Mouse (Mus musculus): ENCODE results near the gene Ap2s1.

The Ap2s1 gene

DNA sequence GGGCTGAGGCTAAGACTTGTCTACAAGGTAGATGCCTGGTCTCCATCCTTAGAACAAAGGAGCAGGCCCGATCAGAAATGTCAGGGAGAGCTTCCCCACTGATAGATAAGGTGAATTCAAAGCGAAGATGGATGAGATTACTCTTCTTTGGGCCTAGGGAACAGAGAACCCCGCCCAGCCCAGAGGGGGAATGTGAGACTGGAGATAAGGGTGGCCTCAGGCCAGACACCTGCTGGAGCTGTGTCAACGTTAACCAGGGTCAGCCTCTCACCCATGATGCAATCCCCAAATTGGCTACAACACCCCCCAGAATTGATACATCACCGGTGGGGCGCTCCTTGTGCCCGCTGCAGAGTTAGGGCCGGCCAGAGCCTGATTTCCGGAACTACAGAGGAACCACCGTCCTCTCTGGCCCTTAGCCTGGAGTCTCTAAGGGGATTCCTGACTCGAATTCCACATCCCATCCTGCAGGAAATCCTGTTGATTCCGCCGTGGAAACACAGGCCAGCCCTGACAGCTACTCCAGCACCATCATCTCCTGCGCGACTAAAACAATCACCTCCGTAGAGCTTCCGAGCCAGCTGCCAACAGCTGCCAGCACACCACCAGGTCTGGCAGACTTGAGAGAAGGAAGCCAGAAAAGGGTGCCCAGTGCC lies 17.3 kb downstream of the Ap2s1 start:
- no peak for DNase-seq

DNA sequence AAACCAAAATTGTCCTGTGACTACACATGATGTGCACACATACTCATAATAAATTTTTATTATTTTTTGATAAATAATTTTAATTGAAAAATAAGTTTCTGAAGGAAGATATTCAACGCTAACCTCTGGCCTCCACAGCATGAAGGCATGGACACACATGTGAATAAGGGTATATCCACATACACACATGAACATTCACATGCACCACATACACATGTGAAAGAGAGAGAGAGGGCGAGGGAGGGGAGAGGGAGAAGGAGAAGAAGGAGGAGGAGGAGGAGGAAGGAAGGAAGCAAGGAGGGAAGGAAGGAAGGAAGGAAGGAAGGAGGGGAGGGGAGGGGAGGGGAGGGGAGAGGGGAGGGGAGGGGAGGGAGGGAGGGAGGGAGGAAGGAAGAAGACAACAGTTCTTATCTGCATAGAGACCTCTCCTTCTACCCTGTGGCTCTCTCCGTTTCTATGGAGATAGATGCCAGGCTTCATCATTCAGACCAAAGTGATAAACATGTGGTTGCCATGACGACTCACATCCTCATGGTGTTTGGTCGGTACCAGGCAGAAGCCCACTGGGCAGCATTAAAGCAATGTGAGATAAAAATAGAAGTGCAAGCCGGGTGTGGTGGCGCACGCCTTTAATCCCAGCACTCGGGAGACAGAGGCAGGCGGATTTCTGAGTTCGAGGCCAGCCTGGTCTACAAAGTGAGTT lies 20.8 kb downstream of the Ap2s1 start:
- DNase-seq, result no peak

DNA sequence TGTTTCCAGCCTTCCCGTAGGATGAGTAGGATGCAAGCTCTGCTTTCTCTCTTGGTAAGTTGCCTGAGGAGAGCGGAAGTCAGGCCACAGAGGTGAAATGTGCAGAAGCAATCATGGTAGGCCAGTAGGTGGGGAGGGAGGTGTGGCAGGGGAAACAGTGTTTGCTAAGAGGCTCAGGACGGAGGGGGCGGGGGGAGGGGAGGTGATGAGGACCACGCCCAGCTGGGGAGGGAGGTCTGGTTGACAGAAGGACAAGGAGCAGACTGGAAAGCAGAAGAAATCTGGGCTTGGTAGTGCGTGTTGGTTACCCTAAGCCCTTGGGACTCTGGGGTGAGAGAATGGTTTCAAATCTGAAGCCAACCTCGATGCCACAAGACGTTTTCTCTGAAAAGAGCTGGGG lies 22.1 kb downstream of the Ap2s1 start:
- DNase-seq, result no peak

DNA sequence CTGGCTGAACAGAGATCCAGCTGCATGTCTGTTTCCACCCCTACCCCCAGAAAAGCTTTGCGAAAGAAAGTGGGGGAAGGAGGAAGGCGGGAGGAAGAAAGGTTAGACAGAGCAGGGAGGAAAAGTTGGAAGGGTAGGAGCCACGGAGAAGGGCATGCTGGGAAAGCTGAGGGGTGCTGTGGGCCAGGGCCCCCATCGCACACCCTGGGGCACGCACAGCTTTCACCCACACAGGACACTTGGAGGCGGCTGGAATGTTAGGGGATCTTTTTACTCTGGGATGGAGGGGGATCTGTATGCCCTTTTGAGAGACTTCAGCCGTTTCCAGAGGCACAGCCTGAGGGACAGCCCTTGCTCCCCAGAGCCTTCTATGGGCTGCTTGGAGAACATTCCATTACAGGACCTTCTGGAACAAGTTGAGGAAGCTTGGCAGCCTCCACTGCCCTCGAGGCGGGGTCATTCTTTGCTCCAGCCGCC lies 22.8 kb downstream of the Ap2s1 start:
- no peak for DNase-seq

DNA sequence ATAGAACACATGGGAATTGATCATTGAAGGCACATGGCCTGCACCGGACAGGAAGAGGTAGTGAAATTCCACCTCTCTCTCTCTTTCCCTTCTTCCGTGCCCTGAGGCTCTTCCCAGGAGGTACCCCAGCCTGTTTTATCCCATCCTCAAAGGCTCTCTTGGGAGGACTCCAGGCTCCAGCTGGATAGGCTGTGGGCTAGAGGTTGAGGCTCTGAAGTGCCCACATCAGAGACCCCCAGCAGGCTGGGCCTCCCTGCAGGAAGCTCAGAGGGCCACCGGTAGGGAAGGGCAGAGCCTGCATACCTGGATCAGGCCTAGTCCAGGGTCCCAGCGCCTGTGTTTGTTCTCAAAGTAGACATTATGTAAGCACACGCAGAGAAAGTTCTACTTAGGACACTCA lies 23.4 kb downstream of the Ap2s1 start:
- DNase-seq, result no peak

DNA sequence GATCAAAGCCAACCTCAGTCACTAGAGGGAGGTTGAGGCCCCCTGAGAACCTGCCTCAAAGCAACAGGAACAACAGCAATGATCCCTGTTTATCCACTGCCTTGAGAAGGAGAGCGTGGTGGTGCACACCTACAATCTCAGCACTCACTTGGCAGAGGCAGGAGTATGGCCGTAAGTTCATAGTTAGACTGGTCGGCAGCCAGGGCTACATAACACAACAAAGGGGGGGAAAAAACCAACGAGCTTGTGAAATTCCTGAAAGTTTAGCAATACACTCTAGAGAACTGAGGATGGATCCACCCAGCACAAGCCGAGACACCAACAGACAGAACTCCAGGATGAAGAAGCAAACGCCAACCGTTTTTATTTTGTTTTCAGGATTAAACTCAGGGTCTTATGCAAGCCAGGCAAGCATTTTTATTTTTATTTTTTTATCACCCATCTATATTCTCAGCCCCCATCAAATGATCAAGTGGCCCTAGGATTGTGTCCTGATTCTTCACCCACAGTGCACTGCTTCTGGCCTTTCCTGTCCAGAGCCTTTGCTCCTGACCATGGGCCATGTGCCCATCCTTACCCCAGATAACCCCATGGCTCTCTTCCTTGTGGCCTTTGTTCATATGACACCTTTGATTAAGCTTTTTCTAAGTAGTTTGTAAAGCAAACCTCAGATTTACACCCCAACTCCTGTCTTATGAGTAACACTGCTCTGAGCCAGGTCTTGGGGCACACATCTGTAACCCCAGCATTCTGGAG lies 25.4 kb downstream of the Ap2s1 start:
- no peak for DNase-seq

- DNase-seq, result no peak
Observed at GRCm38 (mm10) chr7:16766443-16766842, 28.2 kb downstream of the Ap2s1 start.

DNA sequence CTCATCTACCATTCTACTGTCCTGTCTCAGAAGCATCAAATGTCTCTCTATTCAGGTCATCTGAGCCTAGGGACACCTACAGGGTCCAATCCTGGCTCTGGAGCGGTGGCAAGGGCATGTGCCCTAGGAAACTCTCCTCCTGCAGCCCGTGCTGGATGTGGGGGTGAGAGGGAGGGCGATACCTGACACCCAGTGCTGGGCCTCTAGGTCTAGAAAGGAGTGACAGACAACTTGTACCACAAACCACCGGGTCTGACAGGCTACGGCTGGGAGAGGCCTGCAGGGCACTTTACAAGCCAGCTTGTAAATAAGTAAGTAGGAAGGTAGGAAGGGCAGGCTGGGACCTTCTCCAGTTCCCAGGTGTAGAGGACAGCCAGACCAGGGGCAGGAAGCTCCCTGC lies 37.7 kb downstream of the Ap2s1 start:
- DNase-seq, result no peak

GRCm38 (mm10) chr7:16780076-16780475 lies 41.9 kb downstream of the Ap2s1 start:
- no peak for DNase-seq

DNA sequence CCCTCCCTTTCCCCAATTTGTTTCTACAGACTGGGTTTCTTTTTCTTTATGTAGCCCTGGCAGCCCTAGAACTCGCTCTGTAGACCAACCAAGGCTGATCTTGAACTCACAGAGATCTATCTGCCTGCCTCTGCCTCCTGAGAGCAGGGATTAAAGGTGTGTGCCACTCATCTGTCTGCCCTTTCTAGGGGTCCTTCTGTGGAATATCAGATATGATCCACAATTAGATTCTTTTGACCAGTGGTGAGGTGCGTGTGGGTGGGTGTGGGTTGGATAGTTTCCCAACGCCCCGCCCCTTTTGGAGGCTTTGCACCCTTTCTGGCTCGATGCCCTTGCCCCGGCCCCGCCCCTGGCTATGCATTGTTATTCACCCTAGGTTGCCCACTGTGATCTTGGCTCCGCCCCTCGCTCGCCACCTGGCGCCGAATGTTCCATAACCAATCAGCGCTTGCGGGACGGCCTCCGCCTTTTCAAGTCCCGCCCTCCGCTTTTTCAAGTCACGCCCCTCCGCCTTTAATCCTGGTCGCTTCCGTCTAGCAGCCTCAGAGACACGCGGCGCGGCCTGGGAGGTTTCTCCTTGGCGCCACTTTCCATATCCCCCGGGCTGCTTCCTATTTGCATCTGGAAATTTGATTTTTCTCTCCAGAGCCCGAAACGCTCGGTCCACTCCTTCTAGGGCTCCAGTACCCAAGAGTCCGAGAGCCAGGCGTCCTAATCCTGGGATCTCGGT lies 42.8 kb downstream of the Ap2s1 start, which contains the start of gene Slc1a5:
TSS of gene Slc1a5 (plus strand) at position 516 of the 730 bp plus-strand sequence.
- DNase-seq, result peak; percentile 86

- DNase-seq, result no peak
Observed at GRCm38 (mm10) chr7:16781555-16781815, 43.3 kb downstream of the Ap2s1 start.

DNA sequence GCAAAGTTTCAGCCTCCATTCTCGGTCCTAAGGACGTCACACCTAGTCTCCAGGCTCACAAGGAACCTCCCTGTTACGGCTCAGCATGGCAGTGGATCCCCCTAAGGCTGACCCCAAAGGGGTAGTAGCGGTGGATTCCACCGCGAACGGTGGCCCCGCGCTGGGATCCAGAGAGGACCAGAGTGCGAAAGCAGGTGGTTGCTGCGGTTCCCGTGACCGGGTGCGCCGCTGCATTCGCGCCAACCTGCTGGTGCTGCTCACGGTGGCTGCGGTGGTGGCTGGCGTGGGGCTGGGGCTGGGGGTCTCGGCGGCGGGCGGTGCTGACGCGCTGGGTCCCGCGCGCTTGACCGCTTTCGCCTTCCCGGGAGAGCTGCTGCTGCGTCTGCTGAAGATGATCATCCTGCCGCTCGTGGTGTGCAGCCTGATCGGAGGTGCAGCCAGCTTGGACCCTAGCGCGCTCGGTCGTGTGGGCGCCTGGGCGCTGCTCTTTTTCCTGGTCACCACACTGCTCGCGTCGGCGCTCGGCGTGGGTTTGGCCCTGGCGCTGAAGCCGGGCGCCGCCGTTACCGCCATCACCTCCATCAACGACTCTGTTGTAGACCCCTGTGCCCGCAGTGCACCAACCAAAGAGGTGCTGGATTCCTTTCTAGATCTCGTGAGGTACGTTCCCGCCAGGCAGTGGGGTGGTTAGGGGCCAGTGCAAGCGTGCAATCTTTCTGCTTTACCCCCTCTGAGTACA lies 43.8 kb downstream of the Ap2s1 start:
- DNase-seq, result no peak

GRCm38 (mm10) chr7:16782555-16783125 lies 44.4 kb downstream of the Ap2s1 start:
- no peak for DNase-seq

GRCm38 (mm10) chr7:16783224-16783688 lies 45.0 kb downstream of the Ap2s1 start:
- DNase-seq, result no peak

DNA sequence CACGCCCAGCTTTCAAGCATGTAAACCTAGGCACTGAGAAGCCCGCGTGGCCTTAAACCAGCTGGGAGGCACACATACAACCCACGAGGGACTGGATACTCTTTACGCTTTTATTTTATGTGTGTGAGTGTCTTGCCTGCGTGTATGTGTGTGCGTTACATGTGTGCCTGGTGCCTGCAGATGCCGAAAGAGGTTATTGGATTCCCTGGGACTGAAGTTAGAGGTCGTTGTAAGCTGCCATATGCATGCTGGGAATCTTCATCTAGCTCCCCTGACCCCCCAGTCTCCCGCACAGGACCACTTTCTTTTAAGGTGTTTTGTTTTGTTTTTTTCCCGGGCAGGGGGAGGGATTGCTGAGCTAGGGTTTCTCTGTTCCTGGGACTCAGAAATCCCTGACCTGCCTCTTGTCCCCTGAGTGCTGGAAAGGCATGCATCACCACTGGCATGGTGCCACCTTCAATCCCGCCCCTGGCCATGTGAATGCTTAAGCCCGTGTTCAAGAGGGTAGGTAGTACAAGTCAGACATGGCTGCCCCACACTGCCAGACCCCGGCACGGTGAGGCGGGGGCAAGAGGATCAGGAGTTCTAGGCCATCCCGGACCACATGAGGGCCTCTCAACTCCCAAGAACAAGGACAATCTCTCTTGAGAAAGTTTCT lies 45.7 kb downstream of the Ap2s1 start:
- no peak for DNase-seq

DNA sequence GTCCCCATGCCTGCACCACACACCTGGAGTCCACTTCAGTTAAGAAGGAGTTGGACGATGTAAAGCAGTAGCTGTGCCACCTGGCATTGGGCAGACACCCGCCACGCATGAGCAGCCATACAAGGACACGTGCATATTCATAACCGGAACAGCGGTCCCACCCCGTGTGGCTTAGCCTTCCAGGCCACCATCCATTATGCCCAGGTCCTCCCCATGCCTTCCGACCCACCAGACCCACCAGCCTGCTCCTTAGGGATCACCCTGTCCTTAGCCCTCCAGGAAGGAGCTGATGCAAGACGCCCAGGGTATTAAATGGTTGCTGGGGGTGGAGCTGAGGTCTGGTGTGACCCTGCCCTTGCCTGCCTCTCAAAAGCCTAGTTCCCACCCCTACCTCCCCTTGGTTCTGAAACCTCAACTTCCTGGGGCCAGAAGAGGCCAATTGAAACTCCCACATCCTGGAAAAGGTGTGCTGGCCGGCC lies 46.3 kb downstream of the Ap2s1 start:
- no peak for DNase-seq

DNA sequence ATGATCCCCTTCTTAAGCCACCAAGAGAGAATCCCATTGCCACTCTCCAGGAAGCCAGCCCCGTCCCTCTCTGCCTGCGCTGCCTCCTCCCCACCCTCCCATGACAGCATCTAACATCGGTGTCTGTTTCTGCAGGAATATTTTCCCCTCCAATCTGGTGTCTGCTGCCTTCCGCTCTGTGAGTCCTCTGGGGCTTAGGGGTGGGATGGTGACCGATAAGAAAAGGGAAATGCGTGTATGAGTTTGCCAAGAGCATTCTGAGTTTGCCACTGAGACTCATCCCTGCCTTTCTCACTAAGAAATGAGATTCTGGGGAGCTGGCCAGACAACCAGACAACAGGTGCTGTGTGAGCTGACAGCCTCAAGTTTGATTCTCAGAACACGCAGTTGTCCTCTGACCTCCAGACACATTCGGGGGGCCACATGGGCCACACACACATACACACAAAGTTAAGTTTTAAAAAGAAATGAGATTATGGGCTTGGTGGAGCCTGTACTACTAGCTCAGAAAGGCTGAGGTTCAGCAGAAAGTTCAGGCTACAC lies 47.4 kb downstream of the Ap2s1 start:
- DNase-seq, result no peak

DNA sequence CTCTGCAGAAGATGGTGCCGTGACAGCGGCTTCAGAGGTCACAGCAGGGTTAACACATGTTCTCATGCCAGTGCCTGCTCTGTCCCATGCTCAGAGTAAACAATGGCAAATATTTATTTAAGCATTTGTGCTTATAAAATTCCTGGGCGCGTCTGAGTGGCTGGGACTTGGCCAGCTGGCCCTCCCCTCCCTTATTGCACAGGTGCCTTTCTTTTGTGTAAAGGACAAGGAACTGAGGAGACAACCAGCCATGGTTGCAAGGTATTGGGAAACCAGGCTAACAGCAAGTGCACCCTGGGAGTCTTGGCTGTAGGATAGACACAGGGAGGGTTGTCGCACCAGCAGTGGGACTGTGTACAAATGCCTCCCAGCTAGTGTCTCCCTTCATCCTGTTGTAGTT lies 54.1 kb downstream of the Ap2s1 start:
- DNase-seq, result no peak

DNA sequence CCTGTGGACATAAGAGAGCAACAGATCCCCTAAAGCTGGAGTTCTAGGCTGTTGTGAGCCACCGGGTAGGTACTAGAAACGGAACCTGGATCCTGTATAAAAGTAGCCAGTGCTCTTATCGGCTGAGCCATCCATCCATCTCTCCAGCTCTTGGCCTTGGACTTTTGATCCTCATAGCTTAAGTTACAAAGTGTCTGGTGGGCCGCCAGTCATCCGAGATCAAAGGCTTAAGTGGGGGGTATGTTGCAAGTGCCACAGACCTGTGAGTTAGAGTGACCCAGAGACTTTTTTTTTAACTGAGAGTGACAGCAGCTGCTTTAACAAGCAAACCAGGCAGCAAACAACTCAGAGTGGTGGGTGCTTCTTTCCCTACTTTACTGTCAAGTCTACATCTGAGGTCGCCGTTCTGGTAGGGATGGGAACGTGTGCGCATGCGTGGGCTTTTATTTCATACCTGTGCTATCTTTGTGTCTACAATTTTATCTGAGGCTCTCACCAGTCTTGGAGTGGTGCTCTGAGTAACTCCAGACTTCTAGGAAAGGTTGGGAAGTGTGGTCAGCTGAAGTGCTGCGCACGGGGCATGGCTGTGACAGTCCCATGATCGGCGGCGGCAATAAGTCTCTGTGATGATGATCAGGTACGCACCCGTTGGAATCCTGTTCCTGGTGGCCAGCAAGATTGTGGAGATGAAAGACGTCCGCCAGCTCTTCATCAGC lies 55.0 kb downstream of the Ap2s1 start:
- no peak for DNase-seq

DNA sequence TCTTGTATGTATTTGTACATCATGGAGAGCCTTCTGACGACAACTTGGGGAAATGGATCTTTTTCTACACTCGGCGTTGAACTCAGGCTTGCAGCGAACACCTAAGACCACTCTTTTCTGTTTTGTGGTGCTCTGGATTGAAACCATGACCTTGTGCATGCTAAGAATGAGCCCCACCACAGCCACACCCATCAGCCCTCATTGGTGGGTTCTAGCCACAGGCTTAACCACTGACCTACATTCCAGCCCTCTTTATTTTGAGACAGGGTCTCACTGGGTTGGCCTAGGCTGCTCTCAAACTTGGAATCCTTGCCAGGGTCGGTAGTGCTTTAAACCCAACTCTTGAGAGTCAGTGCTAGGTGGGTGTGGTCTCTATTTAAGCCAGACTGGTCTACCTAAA lies 56.7 kb downstream of the Ap2s1 start:
- DNase-seq, result no peak

All from layer of hippocampus, adult 9-11 months (tissue).